Mouse (Mus musculus) intestine, postnatal 0 days (tissue): ENCODE measurements at regions not wholly inside any gene's neighbourhood (a gene's known extent, or its start where the extent isn't known, plus 50 kb on each side); places are given as distances from the start of the nearest gene placed in this dataset.

Source experiments
- ATAC-seq: fragments of 200-750 bp; cut with Nextera tagmentation; 2 replicates; pipeline ENCODE4 v1.8.0; 2017; ENCODE audit warnings: mild to moderate bottlenecking, moderate TSS enrichment, moderate library complexity
- H3K27ac ChIP-seq: fragments of 300-500 bp; sonication (generic); 2 replicates; pipeline ENCODE4 v1.5.1; 2014; ENCODE audit warnings: mild to moderate bottlenecking, low read depth, low read length, moderate library complexity
- H3K27me3 ChIP-seq: fragments of 300-500 bp; sonication (generic); replicated peaks from 2 replicates; pipeline ENCODE4 v1.6.1; 2014; ENCODE audit warnings: low read length, mixed read lengths; ENCODE audit not compliant: control insufficient read depth, insufficient read depth
- H3K36me3 ChIP-seq: fragments of 300-500 bp; sonication (generic); 2 replicates; pipeline ENCODE4 v1.6.1; 2014; ENCODE audit warnings: mild to moderate bottlenecking, moderate library complexity; ENCODE audit not compliant: control insufficient read depth, insufficient read depth
- H3K4me1 ChIP-seq: fragments of 300-500 bp; sonication (generic); replicated peaks from 2 replicates; pipeline ENCODE4 v1.6.1; 2014; ENCODE audit warnings: antibody characterized with exemption, low read length, mixed read lengths; ENCODE audit not compliant: control insufficient read depth, insufficient read depth
- H3K4me2 ChIP-seq: fragments of 300-500 bp; sonication (generic); replicated peaks from 2 replicates; pipeline ENCODE4 v1.6.1; 2014; ENCODE audit warnings: low read depth, mild to moderate bottlenecking, moderate library complexity
- H3K4me3 ChIP-seq: fragments of 300-500 bp; sonication (generic); 2 replicates; pipeline ENCODE4 v1.5.1; 2014; ENCODE audit warnings: low read depth, low read length
- H3K9ac ChIP-seq: fragments of 300-500 bp; sonication (generic); 2 replicates; pipeline ENCODE4 v1.6.1; 2014; ENCODE audit warnings: mild to moderate bottlenecking, low read depth, low read length
- H3K9me3 ChIP-seq: fragments of 300-500 bp; sonication (generic); 2 replicates; pipeline ENCODE4 v1.6.1; 2016; ENCODE audit warnings: mixed run types; ENCODE audit not compliant: control insufficient read depth
- CTCF ChIP-seq: sonication (generic); IDR thresholded peaks from 2 replicates; pipeline ENCODE4 v1.5.1; 2016; ENCODE audit warnings: low read depth, mild to moderate bottlenecking, control low read depth, antibody characterized with exemption, moderate library complexity
- WGBS: fragments of 180-500 bp; shearing (Covaris S2); extraction: QIAGEN DNeasy Blood & Tissue Kit; methylation state at CpG from one replicate; pipeline ENCODE4 v1.1.7; 2014; 5-methylcytosine and 5-hydroxymethylcytosine counted together

GRCm38 (mm10) chr13:54304251-54304650, 66.9 kb upstream of the Cplx2 start:
- H3K9ac ChIP-seq = no peak overlapping the region
- 0 out of 2 replicates have a peak, but pooled peaks cover 3% of the 10 kb centered on the region for H3K4me1 ChIP-seq
- ATAC-seq = no peak
- no peaks in the 10 kb centered on the region for H3K9me3 ChIP-seq
- peak; percentile 27; the same call in 1 of the 2 replicates for TF ChIP-seq CTCF
- H3K27ac ChIP-seq = peak overlapping the region; percentile 96; the same call in 1 of the 2 replicates
- no peaks in the 10 kb centered on the region for H3K27me3 ChIP-seq
- no peak overlapping the region for H3K4me3 ChIP-seq
- WGBS = 53% methylated on average over 5 of the region's 5 CpGs
- no peaks in the 10 kb centered on the region for H3K36me3 ChIP-seq
- peak overlapping the region; percentile 99 for H3K4me2 ChIP-seq

GRCm38 (mm10) chr13:54308591-54308990, 62.6 kb upstream of the Cplx2 start:
- H3K4me3 ChIP-seq = no peak overlapping the region
- 24% methylated on average over 2 of the region's 2 CpGs for WGBS
- no peaks in the 10 kb centered on the region for H3K36me3 ChIP-seq
- 0 out of 2 replicates have a peak, but pooled peaks cover 3% of the 10 kb centered on the region for H3K4me1 ChIP-seq
- H3K4me2 ChIP-seq = no peak overlapping the region
- no peak overlapping the region for H3K9ac ChIP-seq
- H3K27ac ChIP-seq = no peak overlapping the region
- ATAC-seq = no peak
- H3K27me3 ChIP-seq = no peaks in the 10 kb centered on the region
- TF ChIP-seq CTCF = no peak
- no peaks in the 10 kb centered on the region for H3K9me3 ChIP-seq

- no peak for TF ChIP-seq CTCF
- H3K27ac ChIP-seq = no peak overlapping the region
- no peak overlapping the region for H3K4me2 ChIP-seq
- no peak overlapping the region for H3K4me3 ChIP-seq
- no peak overlapping the region for H3K9ac ChIP-seq
- 38% methylated on average over 5 of the region's 5 CpGs for WGBS
- no peaks in the 10 kb centered on the region for H3K27me3 ChIP-seq
- H3K36me3 ChIP-seq = no peaks in the 10 kb centered on the region
- ATAC-seq = no peak
- no peaks in the 10 kb centered on the region for H3K9me3 ChIP-seq
- H3K4me1 ChIP-seq = no peaks in the 10 kb centered on the region
These were observed 61.8 kb upstream of the Cplx2 start for GRCm38 (mm10) chr13:54309354-54309753.

GRCm38 (mm10) chr13:54310144-54310543, 61.0 kb upstream of the Cplx2 start:
- H3K36me3 ChIP-seq = no peaks in the 10 kb centered on the region
- H3K4me3 ChIP-seq = no peak overlapping the region
- WGBS = 53% methylated on average over 4 of the region's 4 CpGs
- ATAC-seq = no peak
- TF ChIP-seq CTCF = no peak
- no peak overlapping the region for H3K9ac ChIP-seq
- no peaks in the 10 kb centered on the region for H3K27me3 ChIP-seq
- no peaks in the 10 kb centered on the region for H3K9me3 ChIP-seq
- no peak overlapping the region for H3K4me2 ChIP-seq
- H3K4me1 ChIP-seq = no peaks in the 10 kb centered on the region
- H3K27ac ChIP-seq = no peak overlapping the region

- no peak overlapping the region for H3K4me2 ChIP-seq
- H3K4me3 ChIP-seq = no peak overlapping the region
- no peaks in the 10 kb centered on the region for H3K36me3 ChIP-seq
- H3K9ac ChIP-seq = no peak overlapping the region
- H3K27ac ChIP-seq = no peak overlapping the region
- no peaks in the 10 kb centered on the region for H3K27me3 ChIP-seq
- H3K9me3 ChIP-seq = no peaks in the 10 kb centered on the region
- WGBS = 88% methylated on average over 4 of the region's 4 CpGs
- no peak for TF ChIP-seq CTCF
- ATAC-seq = no peak
- H3K4me1 ChIP-seq = no peaks in the 10 kb centered on the region
These were observed 59.7 kb upstream of the Cplx2 start for GRCm38 (mm10) chr13:54311327-54312026.

- Histone ChIP-seq H3K36me3 (no peaks in the 10 kb centered on the region), H3K4me1 (no peaks in the 10 kb centered on the region), H3K27me3 (no peaks in the 10 kb centered on the region), H3K27ac (peak overlapping the region; percentile 15; the same call in 1 of the 2 replicates), H3K9me3 (no peaks in the 10 kb centered on the region), H3K9ac (no peak overlapping the region), H3K4me2 (no peak overlapping the region), H3K4me3 (no peak overlapping the region)
- TF ChIP-seq CTCF = no peak
- no peak for ATAC-seq
- 54% methylated on average over 18 of the region's 18 CpGs for WGBS
These were observed 58.6 kb upstream of the Cplx2 start for GRCm38 (mm10) chr13:54312405-54313185.
